Mouse (Mus musculus) heart, adult 18-20 months (tissue): ENCODE results near the gene 5330417H12Rik. TPM values are rescaled to one million over a fixed set of nuclear protein-coding genes. Genes with fewer than 3 reads are reported as not detected.

Experiments
- total RNA-seq, 2 experiments: library from RNA; stranded (reverse); gene quantifications; 2 replicates each; pipeline ENCODE4 v1.2.3; 2021

Gene 5330417H12Rik
- total RNA-seq, 2 experiments from 2014 or later = not detected

Other genes with a start within 250 kb of the 5330417H12Rik start
- gene Olfml1, start 57.7 kb downstream of the 5330417H12Rik start, total RNA-seq = 1 to 10 TPM; 2.7 to 3.9 TPM
- gene Ppfibp2, start 30.0 kb downstream of the 5330417H12Rik start, total RNA-seq = 10 to 100 TPM; 24.6 to 26.4 TPM
- not detected for gene Cyb5r2, start 132.9 kb upstream of the 5330417H12Rik start, total RNA-seq
- gene Ovch2, start 176.0 kb upstream of the 5330417H12Rik start, total RNA-seq = not detected
- not detected for gene Olfr467, start 187.1 kb upstream of the 5330417H12Rik start, total RNA-seq
- not detected for gene Olfr469, start 200.4 kb upstream of the 5330417H12Rik start, total RNA-seq
- gene Olfr470, start 222.3 kb upstream of the 5330417H12Rik start, total RNA-seq = not detected